Mouse (Mus musculus) lung, postnatal 0 days (tissue): ENCODE measurements around the gene Mus81. TPM values are rescaled to one million over a fixed set of nuclear protein-coding genes. Genes with fewer than 3 reads are reported as not detected.

ENCODE experiments used
- ATAC-seq: fragments of 200-750 bp; cut with Nextera tagmentation; 2 replicates; pipeline ENCODE4 v1.8.0; 2017; ENCODE audit warnings: moderate library complexity
- DNase-seq: peaks from one replicate; pipeline ENCODE4 v3.0.0-alpha.2; 2016; ENCODE audit warnings: low spot score
- H3K27ac ChIP-seq: fragments of 300-500 bp; sonication (generic); 2 replicates; pipeline ENCODE4 v1.5.1; 2014; ENCODE audit warnings: antibody characterized with exemption, mild to moderate bottlenecking, low read length, mixed read lengths
- H3K27me3 ChIP-seq: fragments of 300-500 bp; sonication (generic); replicated peaks from 2 replicates; pipeline ENCODE4 v1.6.1; 2014; ENCODE audit warnings: low read length, mixed read lengths; ENCODE audit not compliant: insufficient read depth
- H3K36me3 ChIP-seq: fragments of 300-500 bp; sonication (generic); 2 replicates; pipeline ENCODE4 v1.6.1; 2014; ENCODE audit warnings: low read length, mixed read lengths; ENCODE audit not compliant: insufficient read depth
- H3K4me1 ChIP-seq: fragments of 300-500 bp; sonication (generic); 2 replicates; pipeline ENCODE4 v1.6.1; 2014; ENCODE audit warnings: antibody characterized with exemption, low read depth, low read length, mixed read lengths; ENCODE audit not compliant: insufficient read depth
- H3K4me2 ChIP-seq: fragments of 300-500 bp; sonication (generic); replicated peaks from 2 replicates; pipeline ENCODE4 v1.6.1; 2014; ENCODE audit warnings: low read depth, mild to moderate bottlenecking, low read length, moderate library complexity, mixed read lengths
- H3K4me3 ChIP-seq: fragments of 300-500 bp; sonication (generic); 2 replicates; pipeline ENCODE4 v1.5.1; 2014; ENCODE audit warnings: low read depth, low read length
- H3K9ac ChIP-seq: fragments of 300-500 bp; sonication (generic); replicated peaks from 2 replicates; pipeline ENCODE4 v1.6.1; 2014; ENCODE audit warnings: low read depth, mild to moderate bottlenecking
- H3K9me3 ChIP-seq: fragments of 300-500 bp; sonication (generic); 2 replicates; pipeline ENCODE4 v1.6.1; 2016; ENCODE audit warnings: low read length, mixed read lengths
- CTCF ChIP-seq: IDR thresholded peaks from 2 replicates; pipeline ENCODE4 v1.5.1; 2016; ENCODE audit warnings: antibody characterized with exemption, mild to moderate bottlenecking
- EP300 ChIP-seq: IDR thresholded peaks from 2 replicates; pipeline ENCODE4 v1.6.1; 2016; ENCODE audit warnings: antibody characterized with exemption, mild to moderate bottlenecking, control low read depth
- WGBS: fragments of 180-500 bp; shearing (Covaris S2); extraction: QIAGEN DNeasy Blood & Tissue Kit; methylation state at CpG from one replicate; pipeline ENCODE4 v1.1.7; 2014; 5-methylcytosine and 5-hydroxymethylcytosine counted together
- polyA plus RNA-seq: library from polyadenylated mRNA; unstranded; fragments of >200 nt; fragmentation: Nextera tagmentation; extraction: Ambion mirVana; gene quantifications from 2 replicates; pipeline ENCODE4 v1.2.1, GENCODE M21; 2015

The Mus81 gene
- polyA plus RNA-seq, 1 experiment from 2014 or later, result 50.2 TPM

DNA sequence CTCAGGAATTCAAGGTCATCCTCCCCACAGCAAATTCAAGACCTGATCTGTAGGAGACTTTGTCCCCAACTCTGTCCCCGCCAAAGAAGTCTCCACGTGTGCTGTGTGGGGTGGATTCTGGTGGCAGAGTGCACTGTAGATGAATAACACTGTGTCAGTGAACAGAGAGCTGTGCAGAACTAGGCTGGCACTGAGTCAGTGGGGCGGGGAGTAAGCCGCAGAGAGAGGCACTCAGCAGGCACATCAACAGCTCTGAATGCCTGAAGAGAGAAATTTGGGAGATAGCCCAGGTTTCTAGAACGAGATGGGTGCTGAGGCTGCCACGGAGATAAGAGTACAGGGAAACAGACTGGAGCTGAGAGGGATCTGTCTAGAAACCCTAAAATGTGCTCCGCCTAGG, 29.2 kb downstream of the Mus81 start:
- no peak for TF ChIP-seq CTCF

DNA sequence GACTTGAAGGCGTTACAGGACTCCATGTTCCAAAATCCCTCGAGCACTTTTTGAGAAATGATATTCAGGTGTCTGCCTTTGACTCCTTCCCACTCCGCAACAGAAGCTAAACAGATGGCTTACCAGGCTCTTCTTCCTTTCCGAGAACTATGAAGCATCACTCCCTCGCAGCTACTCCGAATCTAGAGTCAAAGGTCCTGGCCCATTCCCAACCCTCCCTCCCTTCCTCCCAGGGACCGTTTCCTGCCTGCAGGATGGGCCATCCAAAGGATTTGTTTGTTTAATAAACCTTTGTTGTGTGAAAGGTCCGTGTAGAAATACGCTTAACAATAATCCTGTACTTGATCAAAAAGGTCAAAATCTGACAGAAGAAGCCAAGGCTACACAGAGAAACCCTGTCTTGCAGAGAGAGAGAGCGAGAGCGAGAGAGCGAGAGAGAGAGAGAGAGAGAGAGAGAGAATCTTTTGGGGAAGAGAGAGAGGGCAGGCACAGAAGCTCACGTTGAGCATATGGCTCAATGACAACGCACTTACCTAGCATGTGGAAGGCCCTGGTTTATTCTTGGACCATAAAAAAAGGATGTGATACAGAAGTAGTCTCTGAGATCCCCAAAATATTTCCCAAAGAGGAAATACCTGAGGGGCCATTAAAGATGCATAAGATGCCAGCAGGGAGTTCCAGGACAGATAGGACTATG, 30.3 kb downstream of the Mus81 start, which contains the start of gene Ccdc85b:
Ccdc85b (minus strand) TSS at position 149 of the 697 bp plus-strand sequence.
- DNase-seq, result no peak
- TF ChIP-seq CTCF (no peak), EP300 (peak; percentile 59; the same call in 1 of the 2 replicates)
- 9% methylated on average over 14 of the region's 14 CpGs for WGBS

More for the DNA sequence above, 29.2 kb downstream of the Mus81 start:
- H3K27ac ChIP-seq, result no peak overlapping the region
- no peaks in the 10 kb centered on the region for H3K9me3 ChIP-seq
- DNase-seq (no peak), ATAC-seq (no peak)
- no peaks in the 10 kb centered on the region for H3K27me3 ChIP-seq
- WGBS, result 58% methylated on average over 7 of the region's 7 CpGs
- peaks cover 13% of the 10 kb centered on the region for H3K4me1 ChIP-seq
- no peak overlapping the region for H3K4me2 ChIP-seq
- H3K4me3 ChIP-seq, result no peak overlapping the region
- no peak overlapping the region for H3K9ac ChIP-seq
- no peaks in the 10 kb centered on the region; the same call in 1 of the 2 replicates for H3K36me3 ChIP-seq

DNA sequence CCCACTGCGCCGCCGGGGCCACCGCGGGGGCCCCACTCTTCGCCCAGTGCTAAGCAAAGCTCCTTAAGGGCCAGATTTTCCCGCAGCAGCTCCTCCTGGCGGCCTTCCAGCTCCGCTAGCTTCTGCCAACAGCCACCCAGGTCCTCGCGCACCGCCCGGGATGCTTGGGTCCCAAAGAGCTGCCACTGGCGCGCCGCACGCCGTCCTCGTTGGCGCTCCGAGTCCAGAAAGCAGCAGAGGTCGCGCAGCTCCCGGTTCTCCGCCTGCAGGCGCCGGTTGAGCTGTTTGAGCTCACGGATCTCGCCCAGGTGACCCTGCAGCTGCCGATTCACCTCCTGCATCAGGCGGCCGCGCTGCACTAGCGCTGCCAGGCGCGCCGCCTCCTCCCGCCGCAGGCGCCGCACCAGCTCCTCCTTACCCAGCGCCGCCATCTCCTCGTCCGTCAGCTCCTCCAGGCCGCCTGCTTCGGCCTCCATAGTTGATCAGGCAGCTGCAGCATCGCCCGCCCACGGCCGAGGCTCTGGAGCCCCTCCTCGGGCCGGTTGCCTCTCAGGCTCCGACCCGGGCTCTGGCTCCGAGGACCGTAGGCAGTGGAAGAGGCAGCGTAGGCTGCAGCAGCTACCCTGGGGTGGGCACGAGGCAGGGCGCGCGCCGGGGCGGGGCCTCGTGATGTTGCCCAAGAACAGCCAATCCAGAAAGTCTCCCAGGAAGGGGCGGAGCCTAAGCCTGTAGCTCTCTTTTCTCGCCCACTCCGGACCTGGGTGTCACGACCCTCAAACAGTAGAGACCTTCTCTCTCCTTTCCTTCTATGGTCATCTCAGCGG, 31.1 kb downstream of the Mus81 start:
- DNase-seq, result peak; percentile 97
- H3K36me3 ChIP-seq, result no peaks in the 10 kb centered on the region
- no peaks in the 10 kb centered on the region for H3K27me3 ChIP-seq
- WGBS, result under 1% methylated on average over 63 of the region's 70 CpGs
- peaks cover 13% of the 10 kb centered on the region for H3K4me1 ChIP-seq
- H3K9me3 ChIP-seq, result no peaks in the 10 kb centered on the region
- peak overlapping the region; percentile 92 for H3K27ac ChIP-seq
- H3K4me3 ChIP-seq, result peak overlapping the region; percentile 79
- H3K4me2 ChIP-seq, result peak overlapping the region; percentile 98
- H3K9ac ChIP-seq, result peak overlapping the region; percentile 74
- TF ChIP-seq CTCF (peak; percentile 35), EP300 (no peak)
- peak; percentile 92 for ATAC-seq

More for the DNA sequence above, 30.3 kb downstream of the Mus81 start, which contains the start of gene Ccdc85b:
- H3K36me3 ChIP-seq, result no peaks in the 10 kb centered on the region; the same call in 1 of the 2 replicates
- peak within 1 kb of the TSS; percentile 74 for H3K9ac ChIP-seq
- H3K4me2 ChIP-seq, result peak within 1 kb of the TSS; percentile 98
- peak within 1 kb of the TSS; percentile 92 for H3K27ac ChIP-seq
- ATAC-seq, result peak; percentile 30
- H3K4me3 ChIP-seq, result peak within 1 kb of the TSS; percentile 79
- H3K9me3 ChIP-seq, result no peaks in the 10 kb centered on the region
- no peaks in the 10 kb centered on the region for H3K27me3 ChIP-seq
- peaks cover 13% of the 10 kb centered on the region for H3K4me1 ChIP-seq

DNA sequence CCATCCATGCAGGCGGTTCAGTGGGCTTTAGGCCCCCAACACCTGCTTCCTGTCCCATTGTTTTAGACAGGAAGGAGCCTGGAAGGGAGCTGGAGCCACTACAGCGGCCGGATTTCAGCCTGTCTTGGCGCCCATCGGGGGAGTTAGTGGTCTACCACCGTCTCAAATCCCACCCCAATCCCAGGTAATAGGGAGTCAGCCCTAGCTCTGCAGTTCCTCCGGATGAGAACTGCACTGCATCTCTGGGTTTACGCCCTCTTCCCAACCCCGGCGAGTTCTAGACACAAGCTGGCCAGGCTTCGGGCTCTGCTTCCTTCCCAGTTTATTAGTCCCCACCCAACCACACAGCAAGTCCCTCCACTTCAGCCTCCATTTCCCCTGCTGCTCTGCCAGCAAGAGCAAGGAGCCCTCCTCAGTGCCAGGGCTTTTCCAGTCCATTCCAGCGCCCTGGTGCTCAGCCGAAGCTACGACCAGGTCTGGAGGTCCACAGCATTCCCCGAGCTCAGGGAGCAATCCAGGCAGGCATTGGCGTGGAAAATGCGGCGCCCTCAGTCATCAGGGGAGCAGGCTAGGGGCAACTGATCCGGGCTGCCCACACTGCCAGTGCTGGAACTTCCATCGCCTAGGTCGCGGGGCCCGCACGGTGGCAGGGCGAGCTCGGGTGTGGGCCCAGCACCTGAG, 31.8 kb downstream of the Mus81 start:
- peak overlapping the region; percentile 74 for H3K9ac ChIP-seq
- DNase-seq, result peak; percentile 44
- peaks cover 13% of the 10 kb centered on the region for H3K4me1 ChIP-seq
- no peak for TF ChIP-seq CTCF
- peak; percentile 55 for TF ChIP-seq EP300
- WGBS, result 1% methylated on average over 26 of the region's 26 CpGs
- peak overlapping the region; percentile 92 for H3K27ac ChIP-seq
- H3K4me2 ChIP-seq, result peak overlapping the region; percentile 98
- H3K27me3 ChIP-seq, result no peaks in the 10 kb centered on the region
- no peaks in the 10 kb centered on the region for H3K9me3 ChIP-seq
- H3K4me3 ChIP-seq, result peak overlapping the region; percentile 79
- peak; percentile 31 for ATAC-seq
- no peaks in the 10 kb centered on the region for H3K36me3 ChIP-seq

DNA sequence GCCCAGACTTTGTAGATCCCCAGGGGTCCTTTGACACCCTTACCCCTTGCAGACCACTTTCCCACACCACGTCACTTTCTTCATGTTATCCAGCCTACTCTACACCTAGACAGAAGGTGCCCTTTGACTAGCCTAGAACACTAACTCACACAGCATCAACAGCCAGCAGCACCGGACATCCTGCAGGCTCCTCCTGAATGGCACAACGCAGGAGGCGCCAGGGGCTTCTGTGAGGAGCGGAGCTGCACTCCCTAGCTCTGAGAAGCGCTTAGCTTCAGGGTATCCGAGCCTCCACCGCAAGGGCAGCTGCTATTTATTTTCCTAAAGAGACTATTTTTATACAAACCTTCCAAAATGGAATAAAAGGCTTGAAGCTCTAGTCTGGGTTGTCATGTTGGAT, 32.6 kb downstream of the Mus81 start:
- Histone ChIP-seq H3K4me2 (peak overlapping the region; percentile 98), H3K36me3 (no peaks in the 10 kb centered on the region), H3K27ac (peak overlapping the region; percentile 92), H3K4me3 (peak overlapping the region; percentile 79), H3K9me3 (no peaks in the 10 kb centered on the region), H3K27me3 (no peaks in the 10 kb centered on the region), H3K9ac (0 out of 2 replicates have a peak overlapping the region, but pooled peaks have one; percentile 74), H3K4me1 (peaks cover 13% of the 10 kb centered on the region)
- WGBS, result 48% methylated on average over 8 of the region's 8 CpGs
- no peak for ATAC-seq
- TF ChIP-seq CTCF, result no peak
- no peak for TF ChIP-seq EP300
- no peak for DNase-seq

DNA sequence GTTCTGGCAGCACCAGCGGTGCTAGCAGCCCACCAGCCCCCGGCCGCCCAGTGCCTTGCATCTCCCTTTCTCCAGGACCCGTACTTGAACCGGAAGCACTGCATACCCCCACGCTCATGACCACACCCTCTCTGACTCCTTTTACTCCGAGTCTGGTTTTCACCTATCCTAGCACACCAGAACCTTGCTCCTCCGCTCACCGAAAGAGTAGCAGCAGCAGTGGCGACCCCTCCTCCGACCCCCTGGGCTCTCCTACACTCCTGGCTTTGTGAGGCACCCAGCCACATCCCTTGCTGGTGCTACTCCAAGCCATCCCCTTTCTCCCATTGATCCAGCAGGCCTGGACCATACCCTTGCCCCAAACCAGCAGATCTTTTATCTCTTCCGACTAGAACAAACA, 33.2 kb downstream of the Mus81 start:
- Histone ChIP-seq H3K4me3 (peak overlapping the region; percentile 79), H3K9me3 (no peaks in the 10 kb centered on the region), H3K9ac (0 out of 2 replicates have a peak overlapping the region, but pooled peaks have one; percentile 3), H3K27ac (no peak overlapping the region), H3K4me2 (peak overlapping the region; percentile 98), H3K36me3 (no peaks in the 10 kb centered on the region), H3K27me3 (no peaks in the 10 kb centered on the region), H3K4me1 (peaks cover 12% of the 10 kb centered on the region)
- DNase-seq, result no peak
- ATAC-seq, result no peak
- TF ChIP-seq EP300 (no peak), CTCF (no peak)
- WGBS, result 52% methylated on average over 12 of the region's 12 CpGs
